Mouse (Mus musculus) cortical plate, adult 2 months (tissue): Measurements from ENCODE around the gene Cpne1.

ENCODE experiments used
- CTCF ChIP-seq: fragments of 200-500 bp; IDR thresholded peaks from 2 replicates; pipeline ENCODE4 v1.5.1; 2011; ENCODE audit warnings: mild to moderate bottlenecking, control low read depth, low read length; ENCODE audit not compliant: insufficient read depth; ENCODE audit errors: extremely low read depth
- POLR2A ChIP-seq: fragments of 200-500 bp; IDR thresholded peaks from 2 replicates; pipeline ENCODE4 v1.6.1; 2011; ENCODE audit warnings: mild to moderate bottlenecking, low read length, control low read depth; ENCODE audit not compliant: insufficient read depth; ENCODE audit errors: extremely low read depth

GRCm38 (mm10) chr2:156123731-156124130 is 12.0 kb upstream of the Cpne1 start:
- TF ChIP-seq CTCF (no peak), POLR2A (no peak)
